12 mouse cellular contexts compared by ENCODE assay signal in genomic region chr19:45432351-45432750, GRCm38 (mm10).
A peak's percentile ranks its signal among the peaks of the same experiment; 100 is the strongest.
DNase-seq lines count a peak whose midpoint lies in the region; ATAC-seq and TF ChIP-seq lines count a peak whose summit lies in the region.
"Had no signal": no experiment of that assay in that cellular context is flagged by ENCODE, and none has a peak within 500 bp of the region (broad histone marks: within the 10 kb centered on the region; RNA-seq: fewer than 3 reads in every experiment).

No protein-coding gene starts in this region.

- H3K27ac ChIP-seq in forebrain, embryonic 12.5 days: peak overlapping the region; percentile 32
- no peak overlapping the region for H3K27ac ChIP-seq in forebrain, embryonic 11.5 days (ENCODE audit: low read depth, low read length)
- H3K27ac ChIP-seq in midbrain, embryonic 15.5 days: 0 out of 2 replicates have a peak overlapping the region, but pooled peaks have one; percentile 28
- no peak overlapping the region for H3K27ac ChIP-seq in midbrain, postnatal 0 days (ENCODE audit: low read depth, low read length)
- no peak overlapping the region for H3K27ac ChIP-seq in kidney, adult 2 months (ENCODE audit: insufficient read depth, low read depth, low read length)
- H3K27ac ChIP-seq: embryonic facial prominence, embryonic 10.5 days had no signal

- ATAC-seq in forebrain, embryonic 12.5 days (ENCODE audit: low FRiP score): no peak
- no peak for ATAC-seq in forebrain, embryonic 11.5 days (replicated peaks; ENCODE audit: low FRiP score)
- ATAC-seq in midbrain, embryonic 15.5 days (replicated peaks): no peak
- ATAC-seq in midbrain, postnatal 0 days (ENCODE audit: low FRiP score): no peak
- ATAC-seq in monocyte, adult 5-6 weeks (replicated peaks; ENCODE audit: insufficient number of reproducible peaks, low FRiP score, low TSS enrichment, poor library complexity, severe bottlenecking): no peak

- H3K4me2 ChIP-seq in forebrain, embryonic 12.5 days: no peak overlapping the region
- no peak overlapping the region for H3K4me2 ChIP-seq in forebrain, embryonic 11.5 days (ENCODE audit: low read depth, low read length, severe bottlenecking)
- H3K4me2 ChIP-seq in midbrain, embryonic 15.5 days: no peak overlapping the region
- H3K4me2 ChIP-seq in midbrain, postnatal 0 days (ENCODE audit: low read depth, low read length, poor library complexity, severe bottlenecking): no peak overlapping the region

- TF ChIP-seq CTCF in midbrain, postnatal 0 days (IDR thresholded peaks at IDR 0.05): no peak
- no peak for TF ChIP-seq CTCF in kidney, adult 2 months (conservative IDR thresholded peaks at IDR 0.05; ENCODE audit: insufficient read depth, insufficient read length, low read depth, low read length)

- no peaks in the 10 kb centered on the region for H3K27me3 ChIP-seq in forebrain, embryonic 12.5 days
- no peaks in the 10 kb centered on the region for H3K27me3 ChIP-seq in forebrain, embryonic 11.5 days (ENCODE audit: control insufficient read depth, insufficient read depth, low read length)
- H3K27me3 ChIP-seq in midbrain, embryonic 15.5 days (replicated peaks): no peaks in the 10 kb centered on the region
- H3K27me3 ChIP-seq in midbrain, postnatal 0 days (ENCODE audit: insufficient read depth, low read length): no peaks in the 10 kb centered on the region
- H3K27me3 ChIP-seq in kidney, adult 2 months (replicated peaks; ENCODE audit: control insufficient read depth, insufficient read depth, low read length): no peaks in the 10 kb centered on the region

- H3K9me3 ChIP-seq in forebrain, embryonic 12.5 days: no peaks in the 10 kb centered on the region
- no peaks in the 10 kb centered on the region for H3K9me3 ChIP-seq in forebrain, embryonic 11.5 days (ENCODE audit: control insufficient read depth, low read length)
- no peaks in the 10 kb centered on the region for H3K9me3 ChIP-seq in midbrain, embryonic 15.5 days
- no peaks in the 10 kb centered on the region for H3K9me3 ChIP-seq in midbrain, postnatal 0 days (ENCODE audit: low read length)
- H3K9me3 ChIP-seq: embryonic facial prominence, embryonic 10.5 days had no signal

- no peak for TF ChIP-seq POLR2A in kidney, adult 2 months (IDR thresholded peaks at IDR 0.05; ENCODE audit: low read depth, low read length)

- DNase-seq in forebrain, embryonic 11.5 days (ENCODE audit: low spot score): no peak
- DNase-seq in midbrain, postnatal 0 days (ENCODE audit: low spot score): no peak
- DNase-seq in layer of hippocampus, adult 9-11 months: peak; percentile 85
- peak; percentile 32 for DNase-seq in skeletal muscle tissue, adult 2 months (ENCODE audit: low read depth, low spot score)
- no peak for DNase-seq in kidney, adult 2 months
- DNase-seq: adrenal gland, postnatal 36 days; gastrocnemius, postnatal 10 days; heart, postnatal 4 days had no signal

- H3K4me1 ChIP-seq in forebrain, embryonic 12.5 days: no peaks in the 10 kb centered on the region
- H3K4me1 ChIP-seq in forebrain, embryonic 11.5 days (replicated peaks; ENCODE audit: control insufficient read depth, insufficient read depth, low read length): 0 out of 2 replicates have a peak, but pooled peaks cover 2% of the 10 kb centered on the region
- H3K4me1 ChIP-seq in midbrain, embryonic 15.5 days: peaks cover 9% of the 10 kb centered on the region
- H3K4me1 ChIP-seq in midbrain, postnatal 0 days (ENCODE audit: insufficient read depth, low read length): no peaks in the 10 kb centered on the region; the same call in 1 of the 2 replicates
- no peaks in the 10 kb centered on the region for H3K4me1 ChIP-seq in kidney, adult 2 months (ENCODE audit: control insufficient read depth, insufficient read depth, low read length)

- H3K36me3 ChIP-seq in forebrain, embryonic 12.5 days (replicated peaks): no peaks in the 10 kb centered on the region
- H3K36me3 ChIP-seq in forebrain, embryonic 11.5 days (ENCODE audit: control insufficient read depth, insufficient read depth, low read length): no peaks in the 10 kb centered on the region
- H3K36me3 ChIP-seq in midbrain, embryonic 15.5 days (replicated peaks): no peaks in the 10 kb centered on the region
- H3K36me3 ChIP-seq in midbrain, postnatal 0 days (ENCODE audit: insufficient read depth, low read length): no peaks in the 10 kb centered on the region
- H3K36me3 ChIP-seq in kidney, adult 2 months (ENCODE audit: control insufficient read depth, insufficient read depth, low read length): no peaks in the 10 kb centered on the region

- no peak overlapping the region for H3K4me3 ChIP-seq in forebrain, embryonic 12.5 days (replicated peaks)
- H3K4me3 ChIP-seq in forebrain, embryonic 11.5 days (ENCODE audit: low read depth, low read length): no peak overlapping the region
- no peak overlapping the region for H3K4me3 ChIP-seq in midbrain, embryonic 15.5 days
- no peak overlapping the region for H3K4me3 ChIP-seq in midbrain, postnatal 0 days (ENCODE audit: low read depth, low read length)
- no peak overlapping the region for H3K4me3 ChIP-seq in kidney, adult 2 months (ENCODE audit: insufficient read depth, low read depth, low read length)
- H3K4me3 ChIP-seq: embryonic facial prominence, embryonic 10.5 days had no signal

- no peak overlapping the region for H3K9ac ChIP-seq in forebrain, embryonic 12.5 days
- no peak overlapping the region for H3K9ac ChIP-seq in forebrain, embryonic 11.5 days (ENCODE audit: low read length)
- no peak overlapping the region for H3K9ac ChIP-seq in midbrain, embryonic 15.5 days
- no peak overlapping the region for H3K9ac ChIP-seq in midbrain, postnatal 0 days (replicated peaks; ENCODE audit: low read length, poor library complexity, severe bottlenecking)

- WGBS in forebrain, embryonic 12.5 days: 72% methylated on average over 3 of the region's 3 CpGs
- WGBS in forebrain, embryonic 11.5 days: 74% methylated on average over 3 of the region's 3 CpGs
- WGBS in midbrain, embryonic 15.5 days: 65% methylated on average over 3 of the region's 3 CpGs
- 55% methylated on average over 3 of the region's 3 CpGs for WGBS in midbrain, postnatal 0 days
- 89% methylated on average over 3 of the region's 3 CpGs for WGBS in kidney, adult 2 months

Comparison
In these comparisons a context has a peak if more than half of its experiments do, and no peak if none do; other contexts are left out.
1. H3K27ac ChIP-seq: peak in forebrain, embryonic 12.5 days (single experiment) and midbrain, embryonic 15.5 days (single experiment); none in forebrain, embryonic 11.5 days (single experiment), midbrain, postnatal 0 days (single experiment) and kidney, adult 2 months (single experiment).
2. DNase-seq: peak in layer of hippocampus, adult 9-11 months (single experiment) and skeletal muscle tissue, adult 2 months (single experiment); none in forebrain, embryonic 11.5 days (single experiment), midbrain, postnatal 0 days (single experiment) and kidney, adult 2 months (single experiment).